In the genomic region with DNA sequence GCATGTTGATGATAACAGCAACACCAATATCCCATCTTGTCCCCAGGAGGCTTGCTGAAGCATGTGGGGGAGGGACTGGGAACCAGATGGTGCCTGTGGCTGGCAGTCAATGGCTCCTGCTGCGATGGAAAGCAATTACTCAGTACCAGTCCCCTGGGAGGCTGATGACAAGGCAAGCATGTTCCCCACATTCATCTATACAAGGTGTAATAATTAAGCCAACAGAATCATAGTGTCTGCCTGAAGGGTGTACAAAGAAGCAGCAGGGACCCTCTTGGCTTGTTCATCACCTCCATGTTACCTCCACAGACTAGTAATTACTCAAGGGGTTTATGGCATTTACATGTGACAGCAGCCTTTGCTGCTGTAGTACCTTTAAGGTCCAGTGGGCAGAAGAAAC, we compare ENCODE assay signal across 10 mouse cellular contexts.
A peak's percentile ranks its signal among the peaks of the same experiment; 100 is the strongest.
DNase-seq lines count a peak whose midpoint lies in the region; ATAC-seq lines count a peak whose summit lies in the region.
"Had no signal": no experiment of that assay in that cellular context is flagged by ENCODE, and none has a peak within 500 bp of the region (broad histone marks: within the 10 kb centered on the region; RNA-seq: fewer than 3 reads in every experiment).

No protein-coding gene starts in this region.

- no peak overlapping the region for H3K4me3 ChIP-seq in forebrain, embryonic 13.5 days
- no peak overlapping the region for H3K4me3 ChIP-seq in liver, embryonic 11.5 days (ENCODE audit: low read depth, low read length)
- H3K4me3 ChIP-seq: stomach, embryonic 15.5 days had no signal

- ATAC-seq in forebrain, embryonic 13.5 days, result peak; percentile 92
- no peak for ATAC-seq in liver, embryonic 11.5 days (replicated peaks; ENCODE audit: low FRiP score)
- ATAC-seq in granulocyte monocyte progenitor cell, adult 5-6 weeks (replicated peaks; ENCODE audit: poor library complexity, severe bottlenecking), result no peak

- H3K9ac ChIP-seq in forebrain, embryonic 13.5 days, result no peak overlapping the region
- H3K9ac ChIP-seq in liver, embryonic 11.5 days (ENCODE audit: low read depth, low read length), result no peak overlapping the region
- H3K9ac ChIP-seq: stomach, embryonic 15.5 days had no signal

- no peaks in the 10 kb centered on the region for H3K27me3 ChIP-seq in forebrain, embryonic 13.5 days
- H3K27me3 ChIP-seq in liver, embryonic 11.5 days (replicated peaks; ENCODE audit: control insufficient read depth, insufficient read depth, low read length), result no peaks in the 10 kb centered on the region
- H3K27me3 ChIP-seq: stomach, embryonic 15.5 days had no signal

- intact Hi-C loops in left cerebral cortex, postnatal 10 days (cut with DNase I), result no loop called here

- no peaks in the 10 kb centered on the region for H3K36me3 ChIP-seq in forebrain, embryonic 13.5 days (ENCODE audit: poor library complexity, severe bottlenecking)
- H3K36me3 ChIP-seq in liver, embryonic 11.5 days (ENCODE audit: control insufficient read depth, insufficient read depth, low read length), result no peaks in the 10 kb centered on the region
- H3K36me3 ChIP-seq: stomach, embryonic 15.5 days had no signal

- H3K27ac ChIP-seq in forebrain, embryonic 13.5 days, result peak overlapping the region; percentile 48
- no peak overlapping the region for H3K27ac ChIP-seq in liver, embryonic 11.5 days (ENCODE audit: low read depth, low read length)
- H3K27ac ChIP-seq: stomach, embryonic 15.5 days had no signal

- peaks cover 13% of the 10 kb centered on the region; the same call in 1 of the 2 replicates for H3K4me1 ChIP-seq in forebrain, embryonic 13.5 days
- no peaks in the 10 kb centered on the region for H3K4me1 ChIP-seq in liver, embryonic 11.5 days (replicated peaks; ENCODE audit: control insufficient read depth, insufficient read depth, low read length)
- H3K4me1 ChIP-seq: stomach, embryonic 15.5 days had no signal

- DNase-seq in left cerebral cortex, adult 18-20 months (ENCODE audit: low spot score in 2 of 2), result peak; percentile 39 to 65
- DNase-seq in left cerebral cortex, postnatal 10 days (ENCODE audit: extremely low spot score in 1 of 2, low spot score in 2 of 2), result no peak
- peak; percentile 69 to 73 for DNase-seq in layer of hippocampus, postnatal 36 days
- DNase-seq in retina, postnatal 1 day, result peak; percentile 50
- no peak for DNase-seq in frontal cortex, postnatal 10 days (ENCODE audit: low spot score in 2 of 2)
- DNase-seq in liver, embryonic 11.5 days (ENCODE audit: low spot score), result no peak
- DNase-seq: gastrocnemius, postnatal 25 days had no signal

- WGBS in forebrain, embryonic 13.5 days, result 8% methylated on average over 1 of the region's 1 CpGs
- 72% methylated on average over 1 of the region's 1 CpGs for WGBS in liver, embryonic 11.5 days

- no peak overlapping the region for H3K4me2 ChIP-seq in forebrain, embryonic 13.5 days
- no peak overlapping the region for H3K4me2 ChIP-seq in liver, embryonic 11.5 days
- H3K4me2 ChIP-seq: stomach, embryonic 15.5 days had no signal

- H3K9me3 ChIP-seq in forebrain, embryonic 13.5 days (replicated peaks), result no peaks in the 10 kb centered on the region
- H3K9me3 ChIP-seq in liver, embryonic 11.5 days (ENCODE audit: control insufficient read depth, low read length), result no peaks in the 10 kb centered on the region
- H3K9me3 ChIP-seq: stomach, embryonic 15.5 days had no signal

Comparison
In these comparisons a context has a peak if more than half of its experiments do, and no peak if none do; other contexts are left out.
1. DNase-seq: peak in left cerebral cortex, adult 18-20 months (2 of 2), layer of hippocampus, postnatal 36 days (2 of 2) and retina, postnatal 1 day (single experiment); none in left cerebral cortex, postnatal 10 days (0 of 2), frontal cortex, postnatal 10 days (0 of 2) and liver, embryonic 11.5 days (single experiment).